Mouse (Mus musculus) liver (tissue): ENCODE measurements around the gene Trim58.

Experiments used
- DNase-seq: peaks from one replicate; pipeline ENCODE4 v3.0.0-alpha.2; 2020; ENCODE audit warnings: mixed read lengths

Trim58 gene

GRCm38 (mm10) chr11:58640272-58640867 lies at the start of gene Trim58:
Gene Trim58, plus strand, starts transcription at chr11:58640465.
- DNase-seq, result peak; percentile 80

GRCm38 (mm10) chr11:58594814-58595213 lies 45.5 kb upstream of the Trim58 start, which contains the start of gene Olfr324:
Gene Olfr324, plus strand, starts transcription at chr11:58595114.
- no peak for DNase-seq

GRCm38 (mm10) chr11:58597837-58598236 lies 42.4 kb upstream of the Trim58 start:
- DNase-seq, result no peak

- DNase-seq, result no peak
Observed at GRCm38 (mm10) chr11:58602062-58602461, 38.2 kb upstream of the Trim58 start.

- DNase-seq, result no peak
Observed at GRCm38 (mm10) chr11:58602800-58603560, 37.3 kb upstream of the Trim58 start.

DNA sequence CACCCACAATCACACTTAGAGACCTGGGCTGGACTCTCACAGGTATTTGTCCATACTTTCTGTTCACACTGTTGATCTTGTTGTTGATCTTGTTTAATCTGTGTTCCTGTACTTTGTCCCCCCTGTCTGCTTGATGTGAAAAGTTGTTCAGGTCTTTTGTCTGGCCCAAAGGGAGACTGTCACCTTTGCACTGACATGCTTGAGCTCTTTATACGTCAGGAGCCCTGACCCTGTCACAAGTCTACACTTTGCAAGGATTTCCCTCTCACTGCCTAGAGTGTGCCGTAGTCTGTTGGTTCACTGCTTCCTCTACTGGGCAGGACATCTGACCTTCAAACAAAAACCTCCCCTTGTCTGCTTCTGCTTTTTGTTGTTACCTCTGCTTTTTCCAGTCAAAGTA lies 35.6 kb upstream of the Trim58 start:
- no peak for DNase-seq

GRCm38 (mm10) chr11:58605228-58605627 lies 35.0 kb upstream of the Trim58 start:
- no peak for DNase-seq

DNA sequence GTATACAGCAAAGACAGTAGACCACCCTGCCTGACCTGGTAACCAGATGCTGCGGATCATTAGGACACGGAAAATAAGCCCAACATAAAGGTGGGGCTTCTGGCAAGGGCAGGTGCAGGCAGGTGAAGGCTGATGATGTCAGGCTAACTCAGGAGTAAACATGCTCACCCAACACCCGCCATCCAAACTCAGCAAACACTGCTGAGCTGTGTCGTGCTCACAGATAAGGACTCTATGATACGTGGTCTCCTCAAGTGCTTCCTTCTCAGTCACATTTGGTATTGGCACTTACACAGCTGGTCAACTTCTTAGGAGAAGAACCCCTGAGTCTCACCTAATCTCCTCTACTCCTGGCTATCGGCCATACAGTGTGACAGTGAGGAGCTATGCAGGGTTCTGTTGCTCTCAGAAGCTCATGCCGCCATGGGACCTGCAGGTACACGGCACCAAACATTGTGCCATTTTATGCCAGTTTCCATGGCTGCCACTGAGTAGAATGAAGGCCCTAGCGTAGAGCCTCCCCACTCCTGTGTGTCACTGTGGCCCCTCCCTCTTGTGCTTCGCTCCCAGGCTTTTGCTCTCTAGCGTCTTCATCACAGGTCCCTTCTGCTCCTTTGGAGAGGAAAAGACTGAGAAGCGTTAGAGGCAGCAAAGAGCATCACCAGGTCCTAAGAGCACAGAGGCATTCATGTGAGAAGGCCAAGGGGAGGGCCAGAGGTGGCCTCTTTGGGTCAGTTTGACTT lies 33.9 kb upstream of the Trim58 start:
- DNase-seq, result no peak

DNA sequence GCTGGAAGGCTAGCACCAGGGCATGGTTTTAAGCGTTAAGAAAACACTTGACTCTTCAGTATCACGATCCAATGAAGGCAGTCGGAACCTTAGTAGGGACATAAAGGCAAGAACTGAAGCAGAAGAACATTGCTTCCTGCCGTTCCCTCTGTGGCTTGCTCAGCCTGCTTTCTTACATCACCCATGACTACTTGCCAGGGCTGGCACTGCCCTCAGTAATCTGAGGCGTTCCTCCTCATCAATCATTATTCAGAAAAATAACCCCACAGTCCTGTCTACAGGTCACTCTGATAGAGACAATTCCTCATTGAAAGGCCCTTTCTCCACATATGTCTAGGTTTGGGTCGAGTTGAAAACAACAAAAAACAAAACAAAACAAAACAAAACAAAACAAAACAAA lies 33.2 kb upstream of the Trim58 start:
- DNase-seq, result no peak

DNA sequence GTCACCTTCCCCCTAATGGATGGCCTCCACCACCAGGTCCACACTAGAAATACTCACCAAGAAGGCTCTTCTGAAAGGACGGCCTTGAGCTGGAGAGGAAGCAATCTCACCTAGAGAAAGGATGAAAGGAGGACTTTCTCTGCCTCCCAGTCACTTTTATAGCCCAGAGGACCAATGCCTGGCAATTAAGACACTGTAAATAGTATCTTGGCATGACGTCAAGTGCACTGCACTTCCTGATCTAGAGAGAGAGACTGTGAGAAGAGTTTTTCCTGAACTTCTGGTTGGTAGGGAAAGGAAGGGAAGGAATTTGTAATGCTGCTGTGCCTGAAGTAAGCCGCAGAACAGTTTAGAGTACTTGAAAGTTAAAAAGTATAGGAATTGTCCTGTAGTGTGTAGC lies 26.9 kb upstream of the Trim58 start:
- no peak for DNase-seq

DNA sequence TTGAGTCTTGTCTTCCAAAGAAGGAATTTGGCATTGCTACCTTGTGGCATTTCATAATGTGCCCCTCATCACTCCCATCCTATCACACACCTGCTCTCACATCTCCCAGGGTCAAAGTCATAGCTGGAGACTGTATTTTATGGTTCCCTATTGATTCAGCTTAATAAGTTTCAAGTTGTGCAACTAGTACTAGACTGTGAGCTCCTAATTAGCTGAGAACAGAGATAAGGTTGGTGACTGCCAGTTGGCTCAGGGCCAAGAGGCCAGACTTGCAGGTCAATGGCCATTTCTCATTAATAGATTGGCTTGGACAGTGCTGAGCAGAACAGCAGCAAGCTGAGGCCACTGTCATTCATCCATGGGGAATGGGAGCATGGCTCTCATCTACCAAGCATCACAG lies 25.7 kb upstream of the Trim58 start:
- peak; percentile 15 for DNase-seq

DNA sequence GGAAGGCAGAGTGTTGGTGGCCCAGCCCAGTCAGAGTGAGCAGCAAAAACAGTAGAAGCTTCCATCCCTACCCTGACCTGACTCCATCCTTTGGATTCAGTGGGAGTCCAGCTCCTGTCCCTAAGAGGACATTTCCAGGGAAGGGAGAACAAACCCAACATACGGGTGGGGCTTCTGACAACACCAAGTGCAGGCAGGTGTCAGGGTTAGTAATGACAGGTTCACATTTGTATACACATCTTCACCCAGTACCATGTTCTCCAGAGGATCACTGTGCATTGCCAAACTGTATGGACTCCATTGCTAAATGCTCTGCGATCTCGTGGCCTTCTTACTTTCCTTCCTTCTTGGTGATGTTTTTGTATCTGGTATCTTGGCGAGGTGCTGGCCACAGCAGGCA lies 24.3 kb upstream of the Trim58 start, which contains the start of gene 2210407C18Rik:
TSS of gene 2210407C18Rik (minus strand) at position 101 of the 400 bp plus-strand sequence.
- DNase-seq, result no peak

- DNase-seq, result no peak
Observed at GRCm38 (mm10) chr11:58618369-58618768, 21.9 kb upstream of the Trim58 start.

GRCm38 (mm10) chr11:58618793-58619192 lies 21.5 kb upstream of the Trim58 start:
- no peak for DNase-seq

DNA sequence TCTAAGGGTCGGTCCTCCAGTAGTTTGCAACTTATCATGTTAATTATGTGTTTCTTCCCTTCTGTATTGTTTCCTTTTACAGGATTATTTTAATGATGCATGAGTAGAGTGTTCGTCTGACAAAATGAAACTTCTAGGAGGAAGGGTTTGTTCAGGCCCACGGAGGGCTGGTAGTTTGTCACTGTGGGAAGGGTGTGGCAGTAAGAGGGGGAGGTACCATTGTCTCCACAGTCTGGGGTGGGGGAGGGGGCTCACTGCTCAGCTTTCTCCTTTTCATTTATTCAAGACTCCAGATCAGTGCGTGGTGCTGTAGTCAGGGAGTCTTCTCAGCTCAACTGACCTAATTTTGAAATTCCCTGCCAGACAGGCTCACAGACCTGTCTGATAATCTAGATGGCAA lies 14.1 kb upstream of the Trim58 start:
- DNase-seq, result no peak

DNA sequence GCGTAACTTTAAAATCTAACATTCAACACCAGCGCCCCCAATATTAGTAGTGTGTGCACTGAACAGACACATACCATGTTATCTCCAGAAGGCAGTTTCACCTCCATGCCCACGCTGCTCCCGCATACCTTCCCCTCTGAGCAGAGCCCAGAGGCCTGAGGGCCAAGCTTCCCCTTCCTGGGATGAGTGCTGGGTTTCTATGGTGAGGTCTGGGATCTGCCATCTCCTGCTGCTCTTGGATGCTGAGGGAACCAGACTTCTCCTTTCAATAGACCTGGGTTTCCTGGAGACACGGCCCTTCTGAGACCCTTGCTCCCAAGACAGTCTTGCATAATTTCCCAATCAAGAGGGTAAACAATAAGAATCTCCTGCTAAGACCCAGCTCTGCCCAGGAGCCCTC lies 9.9 kb upstream of the Trim58 start, which contains the start of gene Olfr323:
TSS of gene Olfr323 (minus strand) at position 101 of the 400 bp plus-strand sequence.
- no peak for DNase-seq

- DNase-seq, result no peak
Observed at GRCm38 (mm10) chr11:58634878-58635277, 5.4 kb upstream of the Trim58 start.

DNA sequence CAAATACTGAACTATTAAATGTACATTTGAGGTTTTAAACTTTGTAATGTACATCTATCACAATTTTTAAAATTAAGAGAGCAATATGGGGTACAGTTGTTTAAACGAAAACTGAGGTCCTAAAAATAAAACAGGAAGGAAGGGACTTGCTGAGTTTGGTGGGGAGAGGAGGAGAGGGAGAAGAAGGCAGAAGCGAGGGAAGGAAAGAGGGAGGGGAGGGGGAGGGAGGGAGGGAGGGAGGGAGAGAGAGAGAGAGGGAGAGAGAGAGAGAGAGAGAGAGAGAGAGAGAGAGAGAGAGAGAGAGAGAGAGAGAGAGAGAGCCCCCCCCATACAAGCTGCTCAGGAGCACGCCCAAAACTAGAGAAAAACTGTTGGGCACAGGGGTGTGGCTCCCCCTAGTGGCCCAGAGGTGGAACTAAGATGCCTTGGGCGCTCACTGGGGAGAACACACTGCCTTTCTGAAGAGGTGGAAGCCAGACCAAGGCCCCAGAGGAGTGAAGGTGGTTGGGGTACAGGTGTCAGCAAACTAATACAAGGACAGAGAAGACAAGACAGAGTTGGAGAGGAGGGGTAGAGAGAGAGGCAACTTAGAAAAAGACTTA lies 3.8 kb upstream of the Trim58 start:
- DNase-seq, result peak; percentile 78

DNA sequence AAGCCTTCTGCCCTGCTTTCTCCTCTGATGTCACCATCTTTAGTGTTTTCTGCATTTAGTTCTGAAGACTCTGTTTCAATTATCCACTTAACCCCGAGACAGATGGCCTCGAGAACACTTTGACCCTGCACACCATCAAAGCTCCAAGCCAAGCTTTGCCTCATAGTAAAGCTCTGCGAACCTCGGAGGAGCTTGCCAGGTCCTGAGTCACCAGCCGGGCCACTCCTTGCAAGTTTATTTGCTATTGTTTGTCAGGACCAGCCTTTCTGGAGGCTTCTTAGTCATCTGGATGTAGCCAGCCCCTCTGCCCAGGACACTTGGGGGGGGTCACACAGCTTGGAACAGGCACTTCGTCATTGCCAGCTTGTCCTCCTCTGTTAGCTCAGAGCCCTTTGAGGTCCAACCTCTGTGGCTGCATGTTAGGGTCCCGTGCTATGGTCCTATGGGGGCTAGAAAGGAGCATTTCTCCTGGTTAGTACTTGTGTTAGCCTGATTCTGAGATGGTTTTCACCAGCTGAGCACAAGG lies 2.0 kb upstream of the Trim58 start:
- DNase-seq, result no peak

DNA sequence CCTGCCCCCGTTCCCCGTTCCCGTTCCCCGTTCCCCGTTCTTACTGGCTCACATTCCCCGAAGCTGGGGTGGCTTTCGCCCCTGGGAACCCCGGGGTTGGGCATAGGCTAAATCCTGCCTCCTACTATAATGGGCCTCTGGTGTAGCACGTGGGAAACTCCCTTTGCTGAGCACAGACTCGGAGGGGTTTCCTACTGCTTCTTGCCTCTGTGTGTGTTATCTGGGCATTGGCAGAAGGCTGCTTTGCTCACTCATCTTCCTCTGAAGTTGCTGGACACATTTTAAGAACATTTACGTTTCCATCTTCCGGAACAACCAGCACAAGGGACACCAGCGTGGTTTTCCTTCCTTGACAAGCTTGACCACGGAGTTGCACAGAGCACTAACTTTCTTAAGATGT lies 792 bp downstream of the Trim58 start:
- DNase-seq, result peak; percentile 78

DNA sequence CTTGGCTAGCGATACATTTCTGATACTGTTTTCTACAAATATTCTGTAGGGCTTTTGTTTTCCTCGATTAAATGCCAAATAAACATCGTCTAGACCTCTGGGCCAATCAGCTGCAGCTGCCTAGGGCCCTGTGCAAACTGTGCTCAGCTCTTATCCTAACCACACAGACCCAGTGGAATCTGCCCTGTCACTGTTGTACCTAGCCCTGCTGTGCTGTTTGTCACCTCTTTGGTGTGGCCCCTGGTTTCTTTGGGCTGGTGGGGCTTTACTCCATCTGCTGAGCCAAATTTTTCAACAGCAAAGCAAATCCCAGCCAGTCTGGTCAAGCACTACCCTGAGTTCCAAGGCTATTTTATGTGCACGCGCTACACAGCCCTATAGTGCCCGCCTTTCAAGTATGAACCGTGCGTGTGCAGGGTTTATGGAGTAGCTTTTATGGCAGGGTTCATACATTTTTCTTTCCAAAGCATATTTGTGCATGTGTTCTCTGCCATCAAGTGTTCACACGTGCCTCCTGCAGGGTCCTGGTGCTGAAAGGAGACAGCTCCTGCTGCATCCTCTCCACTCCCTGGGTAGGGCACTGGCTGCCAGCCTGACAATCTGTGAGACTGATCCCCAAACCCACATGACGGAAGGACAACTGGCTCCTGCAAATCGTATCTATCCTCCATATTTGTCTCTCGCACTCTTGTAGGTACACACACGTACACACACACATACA lies 1.5 kb downstream of the Trim58 start:
- DNase-seq, result peak; percentile 90

- peak; percentile 93 for DNase-seq
Observed at GRCm38 (mm10) chr11:58643350-58643749, 3.1 kb downstream of the Trim58 start.
